Mouse (Mus musculus) neural tube, embryonic 15.5 days (tissue): ENCODE measurements around the gene 1810010H24Rik. TPM values are rescaled to one million over a fixed set of nuclear protein-coding genes. Genes with fewer than 3 reads are reported as not detected.
A peak's percentile ranks its signal among the peaks of the same experiment; 100 is the strongest.
"Not testable (repeated sequence)": the region's sequence is repeated elsewhere in the genome, so short reads cannot be mapped to it uniquely, and the experiment has no call there.

ENCODE experiments used
- ATAC-seq: fragments of 200-750 bp; cut with Nextera tagmentation; 2 replicates; pipeline ENCODE4 v1.8.0; 2017; ENCODE audit warnings: mild to moderate bottlenecking, moderate TSS enrichment, moderate library complexity; ENCODE audit not compliant: low FRiP score
- H3K27ac ChIP-seq: fragments of 300-500 bp; sonication (generic); replicated peaks from 2 replicates; pipeline ENCODE4 v1.5.1; 2015; ENCODE audit warnings: mild to moderate bottlenecking, inconsistent platforms
- H3K27me3 ChIP-seq: fragments of 300-500 bp; sonication (generic); replicated peaks from 2 replicates; pipeline ENCODE4 v1.6.1; 2015; ENCODE audit warnings: inconsistent platforms
- H3K36me3 ChIP-seq: fragments of 300-500 bp; sonication (generic); 2 replicates; pipeline ENCODE4 v1.6.1; 2015; ENCODE audit warnings: inconsistent platforms
- H3K4me1 ChIP-seq: fragments of 300-500 bp; sonication (generic); 2 replicates; pipeline ENCODE4 v1.6.1; 2015; ENCODE audit warnings: inconsistent platforms
- H3K4me2 ChIP-seq: fragments of 300-500 bp; sonication (generic); 2 replicates; pipeline ENCODE4 v1.6.1; 2015; ENCODE audit warnings: inconsistent platforms, mild to moderate bottlenecking, moderate library complexity
- H3K4me3 ChIP-seq: fragments of 300-500 bp; sonication (generic); replicated peaks from 2 replicates; pipeline ENCODE4 v1.5.1; 2015; ENCODE audit warnings: mild to moderate bottlenecking, inconsistent platforms
- H3K9ac ChIP-seq: fragments of 300-500 bp; sonication (generic); replicated peaks from 2 replicates; pipeline ENCODE4 v1.6.1; 2015; ENCODE audit warnings: mild to moderate bottlenecking, inconsistent platforms
- H3K9me3 ChIP-seq: fragments of 300-500 bp; sonication (generic); replicated peaks from 2 replicates; pipeline ENCODE4 v1.6.1; 2016; ENCODE audit warnings: inconsistent platforms
- WGBS: fragments of 180-500 bp; shearing (Covaris S2); methylation state at CpG from one replicate; pipeline ENCODE4 v1.1.7; 2015; ENCODE audit warnings: mixed read lengths; 5-methylcytosine and 5-hydroxymethylcytosine counted together
- polyA plus RNA-seq: library from polyadenylated mRNA; unstranded; fragments of >200 nt; fragmentation: Nextera tagmentation; extraction: Ambion mirVana; gene quantifications from 2 replicates; pipeline ENCODE4 v1.2.1, GENCODE M21; 2015

1810010H24Rik gene
- polyA plus RNA-seq, result 6.6 and 7.6 TPM in 2 replicates

GRCm38 (mm10) chr11:107025411-107026321 is at the start of gene 1810010H24Rik:
TSS of gene 1810010H24Rik (plus strand) at chr11:107025681.
- H3K4me2 ChIP-seq, result peak within 1 kb of the TSS; percentile 95
- H3K4me3 ChIP-seq, result peak within 1 kb of the TSS; percentile 53
- H3K27me3 ChIP-seq, result peaks cover 3% of the 10 kb centered on the region; the same call in 1 of the 2 replicates
- no peaks in the 10 kb centered on the region for H3K36me3 ChIP-seq
- no peaks in the 10 kb centered on the region for H3K9me3 ChIP-seq
- under 1% methylated on average over 45 of the region's 45 CpGs for WGBS
- peak within 1 kb of the TSS; percentile 62 for H3K9ac ChIP-seq
- H3K27ac ChIP-seq, result peak within 1 kb of the TSS; percentile 78
- peaks cover 39% of the 10 kb centered on the region for H3K4me1 ChIP-seq
- ATAC-seq, result no peak

- ATAC-seq, result no peak
- Histone ChIP-seq H3K9ac (no peak overlapping the region), H3K9me3 (no peaks in the 10 kb centered on the region), H3K4me3 (no peak overlapping the region), H3K4me1 (no peaks in the 10 kb centered on the region), H3K27ac (no peak overlapping the region), H3K4me2 (no peak overlapping the region), H3K36me3 (no peaks in the 10 kb centered on the region), H3K27me3 (no peaks in the 10 kb centered on the region)
- 86% methylated on average over 8 of the region's 8 CpGs for WGBS
Observed at GRCm38 (mm10) chr11:106976194-106976593, 49.3 kb upstream of the 1810010H24Rik start.

GRCm38 (mm10) chr11:106980455-106980854 is 45.0 kb upstream of the 1810010H24Rik start:
- Histone ChIP-seq H3K4me1 (no peaks in the 10 kb centered on the region), H3K36me3 (no peaks in the 10 kb centered on the region), H3K4me3 (no peak overlapping the region), H3K9me3 (no peaks in the 10 kb centered on the region), H3K4me2 (no peak overlapping the region), H3K27me3 (no peaks in the 10 kb centered on the region), H3K27ac (no peak overlapping the region), H3K9ac (no peak overlapping the region)
- WGBS, result 28% methylated on average over 7 of the region's 7 CpGs
- no peak for ATAC-seq

GRCm38 (mm10) chr11:106981787-106982186 is 43.7 kb upstream of the 1810010H24Rik start:
- H3K4me1 ChIP-seq, result no peaks in the 10 kb centered on the region
- H3K27me3 ChIP-seq, result no peaks in the 10 kb centered on the region
- H3K9ac ChIP-seq, result no peak overlapping the region
- H3K4me2 ChIP-seq, result no peak overlapping the region
- H3K36me3 ChIP-seq, result no peaks in the 10 kb centered on the region
- H3K4me3 ChIP-seq, result no peak overlapping the region
- ATAC-seq, result no peak
- no peaks in the 10 kb centered on the region for H3K9me3 ChIP-seq
- no peak overlapping the region for H3K27ac ChIP-seq
- WGBS, result 44% methylated on average over 1 of the region's 1 CpGs

- Histone ChIP-seq H3K9me3 (no peaks in the 10 kb centered on the region), H3K4me3 (no peak overlapping the region), H3K27me3 (no peaks in the 10 kb centered on the region), H3K9ac (no peak overlapping the region), H3K4me1 (no peaks in the 10 kb centered on the region), H3K36me3 (no peaks in the 10 kb centered on the region), H3K4me2 (no peak overlapping the region), H3K27ac (no peak overlapping the region)
- WGBS, result 55% methylated on average over 5 of the region's 5 CpGs
- no peak for ATAC-seq
Observed at GRCm38 (mm10) chr11:106982351-106982750, 43.1 kb upstream of the 1810010H24Rik start.

- not testable (repeated sequence) for H3K27ac ChIP-seq, H3K27me3 ChIP-seq, H3K9me3 ChIP-seq, H3K9ac ChIP-seq, H3K4me3 ChIP-seq, H3K4me2 ChIP-seq, ATAC-seq, H3K4me1 ChIP-seq
- 82% methylated on average over 9 of the region's 9 CpGs for WGBS
- peaks cover 29% of the 10 kb centered on the region for H3K36me3 ChIP-seq
Observed at GRCm38 (mm10) chr11:106985979-106986604, 39.4 kb upstream of the 1810010H24Rik start.

GRCm38 (mm10) chr11:106987384-106987783 is 38.1 kb upstream of the 1810010H24Rik start:
- H3K4me2 ChIP-seq, result no peak overlapping the region
- ATAC-seq, result no peak
- no peaks in the 10 kb centered on the region for H3K9me3 ChIP-seq
- no peaks in the 10 kb centered on the region for H3K4me1 ChIP-seq
- 96% methylated on average over 2 of the region's 2 CpGs for WGBS
- H3K9ac ChIP-seq, result no peak overlapping the region
- H3K27ac ChIP-seq, result no peak overlapping the region
- no peak overlapping the region for H3K4me3 ChIP-seq
- H3K36me3 ChIP-seq, result peaks cover 36% of the 10 kb centered on the region
- H3K27me3 ChIP-seq, result no peaks in the 10 kb centered on the region

- no peaks in the 10 kb centered on the region for H3K27me3 ChIP-seq
- no peak overlapping the region for H3K9ac ChIP-seq
- no peak overlapping the region for H3K4me3 ChIP-seq
- H3K4me1 ChIP-seq, result peaks cover 16% of the 10 kb centered on the region
- ATAC-seq, result no peak
- peaks cover 51% of the 10 kb centered on the region for H3K36me3 ChIP-seq
- WGBS, result 91% methylated on average over 3 of the region's 3 CpGs
- H3K9me3 ChIP-seq, result no peaks in the 10 kb centered on the region
- H3K4me2 ChIP-seq, result no peak overlapping the region
- no peak overlapping the region for H3K27ac ChIP-seq
Observed at GRCm38 (mm10) chr11:106994246-106995085, 31.0 kb upstream of the 1810010H24Rik start.

- H3K27me3 ChIP-seq, H3K27ac ChIP-seq, H3K4me3 ChIP-seq, H3K9me3 ChIP-seq, H3K9ac ChIP-seq, H3K4me2 ChIP-seq, ATAC-seq: not testable (repeated sequence)
- 93% methylated on average over 7 of the region's 7 CpGs for WGBS
- Histone ChIP-seq H3K36me3 (peaks cover 33% of the 10 kb centered on the region), H3K4me1 (peaks cover 20% of the 10 kb centered on the region)
Observed at GRCm38 (mm10) chr11:106996492-106996891, 29.0 kb upstream of the 1810010H24Rik start.

GRCm38 (mm10) chr11:106997976-106998375 is 27.5 kb upstream of the 1810010H24Rik start:
- Histone ChIP-seq H3K4me3 (peak overlapping the region; percentile 81), H3K9ac (peak overlapping the region; percentile 75), H3K27me3 (no peaks in the 10 kb centered on the region), H3K9me3 (no peaks in the 10 kb centered on the region), H3K27ac (no peak overlapping the region), H3K4me2 (peak overlapping the region; percentile 62), H3K4me1 (peaks cover 20% of the 10 kb centered on the region), H3K36me3 (peaks cover 27% of the 10 kb centered on the region)
- ATAC-seq, result no peak
- WGBS, result 16% methylated on average over 5 of the region's 5 CpGs

GRCm38 (mm10) chr11:106998651-106999150 is 26.8 kb upstream of the 1810010H24Rik start:
- H3K9me3 ChIP-seq, result no peaks in the 10 kb centered on the region
- H3K4me1 ChIP-seq, result peaks cover 20% of the 10 kb centered on the region
- peak overlapping the region; percentile 81 for H3K4me3 ChIP-seq
- under 1% methylated on average over 26 of the region's 26 CpGs for WGBS
- ATAC-seq, result peak; percentile 32
- H3K4me2 ChIP-seq, result peak overlapping the region; percentile 62
- H3K9ac ChIP-seq, result peak overlapping the region; percentile 75
- H3K27me3 ChIP-seq, result no peaks in the 10 kb centered on the region
- H3K27ac ChIP-seq, result peak overlapping the region; percentile 79
- H3K36me3 ChIP-seq, result peaks cover 26% of the 10 kb centered on the region
